Mouse (Mus musculus): ENCODE results near the gene Mblac2.

DNA sequence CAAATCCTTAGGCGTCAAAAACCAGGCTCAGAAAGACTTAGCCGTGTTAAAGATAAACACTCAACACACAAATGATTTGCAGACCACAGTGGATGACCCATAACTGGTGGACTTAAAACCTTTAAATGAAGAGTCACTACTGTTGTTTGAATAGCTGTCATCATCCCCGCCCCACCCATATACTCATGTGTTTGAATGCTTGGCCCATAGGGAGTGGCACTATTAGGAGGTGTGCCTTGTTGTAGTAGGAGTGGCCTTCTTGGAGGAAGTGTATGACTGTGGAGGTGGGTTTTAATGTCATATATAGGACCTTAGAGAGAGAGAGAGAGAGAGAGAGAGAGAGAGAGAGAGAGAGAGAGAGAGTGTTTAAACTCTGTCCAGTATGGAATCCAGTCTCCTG is 28.0 kb upstream of the Mblac2 start:
- TF ChIP-seq GATA1 (IDR thresholded peaks at IDR 0.05; ENCODE audit: low read length), result no peak
- TF ChIP-seq TAL1 (IDR thresholded peaks at IDR 0.05; ENCODE audit: low read length), result no peak

Data from erythroblast, embryonic 14.5 days (primary cell).